Mouse (Mus musculus): Measurements from ENCODE around the gene Myl6. TPM values are rescaled to one million over a fixed set of nuclear protein-coding genes. Genes with fewer than 3 reads are reported as not detected.

Myl6 gene
- polyA plus RNA-seq, 1 experiment from 2014 or later: 1,269 TPM

DNA sequence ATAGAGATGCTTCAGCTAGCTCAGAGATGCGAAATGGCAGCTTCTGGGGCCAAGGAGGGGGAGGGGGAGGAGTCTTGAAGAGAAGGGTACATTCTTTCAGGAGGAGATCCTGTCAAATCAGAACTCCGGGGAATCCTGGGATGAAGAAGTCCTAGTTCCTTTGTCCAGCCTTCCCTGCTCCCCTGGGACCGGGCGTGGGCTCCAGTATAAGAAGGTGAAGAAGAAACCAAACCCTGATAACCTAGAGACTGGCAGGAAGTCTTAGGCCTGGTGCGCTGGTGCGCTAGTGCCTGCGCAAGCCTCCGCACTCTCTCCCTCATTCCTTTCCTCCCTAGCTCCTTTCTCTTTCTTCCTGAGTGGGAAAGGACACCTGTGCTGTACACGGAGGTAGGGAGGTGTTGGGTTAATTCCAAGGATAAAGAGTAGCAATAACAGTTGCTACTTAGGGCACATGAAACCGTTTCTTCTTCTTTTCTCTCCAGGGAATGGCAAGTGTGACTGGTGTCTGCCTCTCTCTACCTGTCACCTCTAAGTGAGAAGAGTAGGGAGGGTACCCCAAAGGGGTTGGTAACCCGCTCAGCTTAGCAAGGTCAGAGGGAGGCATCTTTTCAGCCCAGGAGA lies 30.3 kb upstream of the Myl6 start:
- Histone ChIP-seq H3K9me3 (no peaks in the 10 kb centered on the region), H3K9ac (peak overlapping the region; percentile 83; the same call in 1 of the 2 replicates), H3K4me2 (peak overlapping the region; percentile 92), H3K27me3 (no peaks in the 10 kb centered on the region), H3K4me1 (peaks cover 20% of the 10 kb centered on the region), H3K4me3 (peak overlapping the region; percentile 95), H3K27ac (no peak overlapping the region), H3K36me3 (peaks cover 32% of the 10 kb centered on the region)
- no peak for ATAC-seq (ENCODE audit: insufficient number of reproducible peaks, low FRiP score, low TSS enrichment, low read depth)
- WGBS: 12% methylated on average over 11 of the region's 11 CpGs

DNA sequence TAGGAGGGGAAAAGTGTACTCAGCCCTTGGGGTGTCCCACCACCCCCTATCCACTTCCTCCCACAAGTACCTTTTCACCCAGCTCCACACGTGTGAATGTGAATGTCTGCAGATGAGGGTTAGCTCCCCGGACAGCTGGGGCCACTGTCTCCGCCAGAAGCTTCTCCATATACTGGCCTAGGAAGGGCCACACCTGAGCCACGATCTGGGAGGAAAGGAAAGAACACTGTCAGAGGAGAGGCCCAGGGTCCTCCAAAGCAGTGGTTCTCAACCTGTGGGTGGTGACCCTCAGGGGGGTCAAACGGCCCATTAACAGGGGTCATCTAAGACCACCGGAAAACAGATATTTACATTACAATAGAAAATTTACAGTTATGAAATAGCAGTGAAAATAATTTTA lies 28.4 kb upstream of the Myl6 start:
- no peak overlapping the region for H3K4me2 ChIP-seq
- H3K4me1 ChIP-seq: peaks cover 20% of the 10 kb centered on the region
- H3K27me3 ChIP-seq: peaks cover 8% of the 10 kb centered on the region; the same call in 1 of the 2 replicates
- no peak overlapping the region for H3K9ac ChIP-seq
- 72% methylated on average over 6 of the region's 6 CpGs for WGBS
- H3K27ac ChIP-seq: no peak overlapping the region
- H3K36me3 ChIP-seq: peaks cover 48% of the 10 kb centered on the region
- no peak for ATAC-seq (ENCODE audit: insufficient number of reproducible peaks, low FRiP score, low TSS enrichment, low read depth)
- no peak overlapping the region for H3K4me3 ChIP-seq
- no peaks in the 10 kb centered on the region for H3K9me3 ChIP-seq

DNA sequence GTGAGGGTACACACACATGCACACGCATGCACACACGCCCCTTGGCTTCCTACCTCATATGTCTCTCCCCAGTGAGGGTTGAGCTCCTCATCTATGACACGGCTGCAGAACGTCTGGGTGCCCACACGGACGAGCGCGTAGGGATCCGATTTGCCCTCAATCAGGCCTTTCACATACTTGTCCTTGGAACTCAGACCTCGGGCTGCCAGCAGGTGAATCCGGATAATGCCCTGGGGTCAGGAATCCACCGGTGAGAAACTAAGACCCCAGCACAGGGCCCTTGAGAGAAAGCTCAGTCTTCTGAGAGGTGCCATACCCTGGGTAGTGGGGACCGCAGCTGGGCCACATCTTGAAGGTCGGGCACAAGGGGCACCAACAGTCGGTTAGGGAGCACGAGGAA lies 26.6 kb upstream of the Myl6 start:
- Histone ChIP-seq H3K4me2 (no peak overlapping the region), H3K4me3 (no peak overlapping the region), H3K4me1 (peaks cover 15% of the 10 kb centered on the region), H3K27ac (no peak overlapping the region), H3K36me3 (peaks cover 66% of the 10 kb centered on the region), H3K9me3 (no peaks in the 10 kb centered on the region), H3K9ac (no peak overlapping the region), H3K27me3 (peaks cover 16% of the 10 kb centered on the region; the same call in 1 of the 2 replicates)
- 82% methylated on average over 16 of the region's 16 CpGs for WGBS
- ATAC-seq (ENCODE audit: insufficient number of reproducible peaks, low FRiP score, low TSS enrichment, low read depth): no peak

DNA sequence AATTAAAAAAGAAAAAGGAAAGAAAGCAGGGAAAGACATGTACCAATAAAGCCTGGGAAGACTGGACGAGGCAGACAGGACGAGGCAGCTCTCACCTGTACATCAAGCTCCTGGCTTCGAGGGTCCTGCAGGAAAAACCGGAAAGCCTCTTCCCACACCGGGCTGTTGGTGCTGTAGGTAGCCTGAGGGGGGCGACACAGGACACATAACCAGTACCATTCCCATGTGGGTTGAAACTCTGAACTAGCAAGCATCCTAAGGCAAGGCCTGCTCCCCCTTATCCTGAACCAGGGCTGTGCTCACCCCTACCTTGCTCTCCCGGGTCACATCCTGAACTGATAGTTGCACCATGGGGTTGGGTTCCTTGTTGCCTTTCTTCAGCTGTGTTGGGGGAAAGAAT lies 24.9 kb upstream of the Myl6 start:
- Histone ChIP-seq H3K36me3 (peaks cover 75% of the 10 kb centered on the region), H3K4me1 (peaks cover 3% of the 10 kb centered on the region; the same call in 1 of the 2 replicates), H3K9ac (no peak overlapping the region), H3K27me3 (peaks cover 16% of the 10 kb centered on the region; the same call in 1 of the 2 replicates), H3K27ac (no peak overlapping the region), H3K4me3 (no peak overlapping the region), H3K4me2 (no peak overlapping the region), H3K9me3 (no peaks in the 10 kb centered on the region)
- 72% methylated on average over 7 of the region's 7 CpGs for WGBS
- no peak for ATAC-seq (ENCODE audit: insufficient number of reproducible peaks, low FRiP score, low TSS enrichment, low read depth)

DNA sequence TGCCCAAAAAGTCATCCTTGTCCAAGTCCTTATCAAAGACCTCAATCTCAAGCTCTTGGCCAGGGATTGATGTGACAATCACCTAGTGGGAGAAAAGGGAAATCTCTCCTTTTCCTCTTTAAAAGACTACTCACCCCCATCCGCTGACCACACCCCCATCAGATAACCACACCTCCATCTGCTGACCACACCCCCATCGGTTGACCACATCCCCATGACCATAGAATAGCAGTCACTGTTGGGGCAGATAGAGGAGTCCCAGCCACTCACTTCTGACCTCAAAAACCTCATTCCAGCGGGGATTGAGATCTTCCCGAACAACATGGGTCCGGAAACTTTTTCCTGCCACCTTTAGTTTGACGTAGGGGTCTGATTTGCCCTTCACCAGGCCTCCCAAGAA lies 22.7 kb upstream of the Myl6 start:
- WGBS: 30% methylated on average over 6 of the region's 6 CpGs
- peaks cover 78% of the 10 kb centered on the region for H3K36me3 ChIP-seq
- H3K4me1 ChIP-seq: no peaks in the 10 kb centered on the region
- H3K4me3 ChIP-seq: no peak overlapping the region
- H3K4me2 ChIP-seq: no peak overlapping the region
- H3K9ac ChIP-seq: no peak overlapping the region
- ATAC-seq (ENCODE audit: insufficient number of reproducible peaks, low FRiP score, low TSS enrichment, low read depth): no peak
- H3K27ac ChIP-seq: no peak overlapping the region
- H3K27me3 ChIP-seq: peaks cover 16% of the 10 kb centered on the region; the same call in 1 of the 2 replicates
- no peaks in the 10 kb centered on the region for H3K9me3 ChIP-seq

DNA sequence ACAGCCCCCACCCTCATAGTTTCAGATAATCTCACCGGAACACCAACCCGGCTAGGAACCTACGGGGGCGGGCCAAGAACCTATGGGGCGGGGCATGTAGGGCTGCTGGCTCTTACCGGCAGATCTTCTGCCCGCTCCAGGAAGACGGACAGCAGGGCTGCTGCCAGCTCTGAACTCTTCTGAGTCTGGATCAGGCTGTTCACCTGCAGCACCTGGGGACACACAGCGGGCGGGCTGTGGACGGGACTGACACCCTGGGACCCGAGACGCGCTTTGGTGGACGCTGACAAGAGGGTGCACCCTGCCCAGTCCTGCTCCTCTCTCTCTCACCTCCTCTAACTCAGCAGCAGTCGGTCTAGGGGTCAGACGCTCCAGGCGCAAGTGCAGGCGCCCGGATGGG lies 22.1 kb upstream of the Myl6 start:
- Histone ChIP-seq H3K9ac (no peak overlapping the region), H3K4me3 (no peak overlapping the region), H3K4me1 (no peaks in the 10 kb centered on the region), H3K27ac (no peak overlapping the region), H3K27me3 (peaks cover 16% of the 10 kb centered on the region; the same call in 1 of the 2 replicates), H3K9me3 (no peaks in the 10 kb centered on the region), H3K36me3 (peaks cover 79% of the 10 kb centered on the region), H3K4me2 (peak overlapping the region; percentile 13; the same call in 1 of the 2 replicates)
- WGBS: 33% methylated on average over 20 of the region's 20 CpGs
- ATAC-seq (ENCODE audit: insufficient number of reproducible peaks, low FRiP score, low TSS enrichment, low read depth): no peak

DNA sequence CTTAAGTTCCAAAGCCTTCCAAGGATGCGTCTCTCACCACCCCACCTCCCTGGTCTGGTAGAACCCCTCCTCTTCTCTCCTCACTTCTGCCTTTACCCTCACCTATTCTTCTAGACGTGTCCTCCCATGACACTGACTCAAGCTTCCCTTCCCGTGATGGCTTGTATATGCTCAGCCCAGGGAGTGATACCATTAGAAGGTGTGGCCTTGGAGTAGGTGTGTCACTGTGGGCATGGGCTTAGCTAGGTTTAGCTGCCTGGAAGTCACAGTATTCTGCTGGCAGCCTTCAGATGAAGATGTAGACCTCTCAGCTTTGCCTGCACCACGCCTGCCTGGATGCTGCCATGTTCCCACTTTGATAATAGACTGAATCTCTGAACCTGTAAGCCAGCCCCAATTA lies 21.1 kb upstream of the Myl6 start:
- Histone ChIP-seq H3K36me3 (peaks cover 77% of the 10 kb centered on the region), H3K27me3 (peaks cover 16% of the 10 kb centered on the region; the same call in 1 of the 2 replicates)
- 81% methylated on average over 4 of the region's 4 CpGs for WGBS

DNA sequence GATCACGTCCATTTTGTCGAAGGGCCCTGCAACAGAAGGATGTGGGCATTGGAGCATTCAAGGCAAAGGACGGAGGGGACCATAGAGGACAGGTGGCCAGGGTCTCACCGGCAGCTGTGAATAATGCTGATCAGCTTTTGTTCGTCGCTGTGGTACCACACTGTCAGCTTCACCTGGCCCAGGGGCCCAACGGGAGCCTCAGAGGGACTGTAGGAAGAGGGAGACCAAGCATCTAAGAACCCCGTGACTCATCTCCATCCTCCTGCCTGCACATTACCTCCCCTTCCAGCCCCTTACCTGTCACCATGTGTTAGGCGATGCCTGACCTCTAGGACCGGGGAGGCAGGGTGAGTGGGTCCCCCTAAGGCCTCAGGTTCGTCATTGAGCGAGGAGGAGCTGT lies 17.8 kb upstream of the Myl6 start:
- H3K9me3 ChIP-seq: no peaks in the 10 kb centered on the region
- H3K4me2 ChIP-seq: no peak overlapping the region
- no peak overlapping the region for H3K9ac ChIP-seq
- no peak overlapping the region for H3K27ac ChIP-seq
- 79% methylated on average over 12 of the region's 12 CpGs for WGBS
- H3K36me3 ChIP-seq: peaks cover 59% of the 10 kb centered on the region
- peaks cover 1% of the 10 kb centered on the region; the same call in 1 of the 2 replicates for H3K27me3 ChIP-seq
- no peaks in the 10 kb centered on the region for H3K4me1 ChIP-seq
- no peak for ATAC-seq (ENCODE audit: insufficient number of reproducible peaks, low FRiP score, low TSS enrichment, low read depth)
- no peak overlapping the region for H3K4me3 ChIP-seq

More for the DNA sequence above, 21.1 kb upstream of the Myl6 start:
- H3K9me3 ChIP-seq: no peaks in the 10 kb centered on the region
- H3K27ac ChIP-seq: no peak overlapping the region
- H3K4me3 ChIP-seq: no peak overlapping the region
- no peak overlapping the region for H3K9ac ChIP-seq
- no peak for ATAC-seq (ENCODE audit: insufficient number of reproducible peaks, low FRiP score, low TSS enrichment, low read depth)
- H3K4me1 ChIP-seq: no peaks in the 10 kb centered on the region
- H3K4me2 ChIP-seq: no peak overlapping the region

DNA sequence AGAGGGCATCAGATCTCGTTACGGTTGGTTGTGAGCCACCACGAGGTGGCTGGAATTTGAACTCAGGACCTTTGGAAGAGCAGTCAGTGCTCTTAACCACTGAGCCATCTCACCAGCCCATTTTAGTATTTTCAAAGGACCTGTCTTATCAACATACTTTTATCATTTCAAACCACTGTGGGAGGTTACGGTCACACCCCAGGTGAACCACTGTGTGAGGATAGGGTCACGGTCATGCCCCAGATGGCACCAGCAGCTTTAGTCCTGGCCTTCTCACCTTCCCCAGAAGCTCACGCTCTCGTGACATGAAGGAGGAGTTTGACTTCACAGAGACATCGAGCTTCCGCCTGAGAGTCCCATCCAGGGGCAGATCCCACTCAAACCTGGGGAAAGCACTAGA lies 17.2 kb upstream of the Myl6 start:
- no peak overlapping the region for H3K27ac ChIP-seq
- 90% methylated on average over 9 of the region's 9 CpGs for WGBS
- H3K4me3 ChIP-seq: no peak overlapping the region
- no peaks in the 10 kb centered on the region for H3K4me1 ChIP-seq
- no peaks in the 10 kb centered on the region for H3K9me3 ChIP-seq
- H3K4me2 ChIP-seq: no peak overlapping the region
- H3K27me3 ChIP-seq: no peaks in the 10 kb centered on the region; the same call in 1 of the 2 replicates
- H3K36me3 ChIP-seq: peaks cover 54% of the 10 kb centered on the region
- no peak for ATAC-seq (ENCODE audit: insufficient number of reproducible peaks, low FRiP score, low TSS enrichment, low read depth)
- no peak overlapping the region for H3K9ac ChIP-seq

DNA sequence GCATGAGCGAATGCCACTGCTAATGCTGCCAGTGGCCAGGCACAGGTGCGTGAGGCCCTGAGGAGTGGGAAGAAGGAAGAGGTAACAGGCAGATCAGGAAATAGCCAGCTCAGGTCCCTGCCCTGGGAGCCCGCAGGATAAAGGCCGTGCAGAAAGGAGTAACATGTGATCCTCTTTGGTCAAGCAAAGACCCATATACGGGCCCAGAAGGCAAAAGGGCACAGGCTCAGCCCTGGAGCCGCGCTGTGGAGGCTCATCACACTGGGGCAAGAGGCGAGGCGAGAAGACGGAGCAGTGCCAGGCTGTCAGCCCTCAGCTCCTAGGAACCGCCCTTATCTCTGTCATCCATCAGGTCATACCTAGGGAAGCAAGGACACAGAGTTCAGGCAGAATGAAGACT lies 16.4 kb upstream of the Myl6 start:
- Histone ChIP-seq H3K27me3 (no peaks in the 10 kb centered on the region), H3K4me1 (no peaks in the 10 kb centered on the region), H3K9ac (no peak overlapping the region), H3K27ac (no peak overlapping the region), H3K4me2 (no peak overlapping the region), H3K36me3 (peaks cover 45% of the 10 kb centered on the region), H3K4me3 (no peak overlapping the region), H3K9me3 (no peaks in the 10 kb centered on the region)
- no peak for ATAC-seq (ENCODE audit: insufficient number of reproducible peaks, low FRiP score, low TSS enrichment, low read depth)
- WGBS: 82% methylated on average over 11 of the region's 11 CpGs

DNA sequence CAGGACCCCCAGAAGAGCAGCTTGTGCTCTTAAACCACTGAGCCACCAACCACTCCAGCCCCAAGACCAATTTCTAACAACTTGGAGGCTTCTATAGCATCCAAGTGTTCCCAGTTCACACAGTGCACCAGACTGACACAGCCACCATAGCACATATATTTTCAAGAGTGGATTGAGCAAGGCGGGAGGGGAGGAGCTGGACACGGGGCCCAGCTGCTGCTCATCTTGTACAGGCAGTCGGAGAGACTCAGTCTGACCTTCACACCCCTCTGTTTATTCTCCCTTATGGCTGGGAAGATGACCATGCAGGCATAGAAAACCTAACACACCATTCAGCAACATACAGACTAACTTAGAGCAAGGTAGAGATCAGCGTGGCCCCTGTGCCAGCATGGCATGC lies 15.9 kb upstream of the Myl6 start:
- no peaks in the 10 kb centered on the region for H3K9me3 ChIP-seq
- H3K27ac ChIP-seq: no peak overlapping the region
- ATAC-seq (ENCODE audit: insufficient number of reproducible peaks, low FRiP score, low TSS enrichment, low read depth): no peak
- no peak overlapping the region for H3K4me3 ChIP-seq
- 85% methylated on average over 4 of the region's 4 CpGs for WGBS
- no peak overlapping the region for H3K9ac ChIP-seq
- no peak overlapping the region for H3K4me2 ChIP-seq
- no peaks in the 10 kb centered on the region for H3K27me3 ChIP-seq
- peaks cover 40% of the 10 kb centered on the region for H3K36me3 ChIP-seq
- no peaks in the 10 kb centered on the region for H3K4me1 ChIP-seq

DNA sequence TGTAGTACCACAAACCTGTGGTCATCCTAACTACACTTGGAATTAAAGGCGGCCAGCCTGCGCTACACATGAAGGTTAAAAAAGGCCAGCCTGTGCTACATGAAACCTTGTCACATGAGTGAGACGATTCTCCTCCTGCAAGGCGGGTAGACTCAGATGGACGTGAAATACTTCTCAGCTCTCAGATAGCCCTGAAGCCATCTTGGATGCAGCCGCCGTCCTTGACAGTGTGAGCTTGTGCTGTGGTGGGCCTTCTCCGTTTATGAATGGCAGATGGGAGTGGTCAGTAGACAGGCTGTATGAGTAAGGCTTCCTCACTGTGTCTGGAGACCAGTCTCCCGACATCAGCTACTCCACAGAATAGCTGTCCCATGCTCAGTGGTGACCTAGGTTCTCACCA lies 15.3 kb upstream of the Myl6 start:
- no peaks in the 10 kb centered on the region for H3K4me1 ChIP-seq

DNA sequence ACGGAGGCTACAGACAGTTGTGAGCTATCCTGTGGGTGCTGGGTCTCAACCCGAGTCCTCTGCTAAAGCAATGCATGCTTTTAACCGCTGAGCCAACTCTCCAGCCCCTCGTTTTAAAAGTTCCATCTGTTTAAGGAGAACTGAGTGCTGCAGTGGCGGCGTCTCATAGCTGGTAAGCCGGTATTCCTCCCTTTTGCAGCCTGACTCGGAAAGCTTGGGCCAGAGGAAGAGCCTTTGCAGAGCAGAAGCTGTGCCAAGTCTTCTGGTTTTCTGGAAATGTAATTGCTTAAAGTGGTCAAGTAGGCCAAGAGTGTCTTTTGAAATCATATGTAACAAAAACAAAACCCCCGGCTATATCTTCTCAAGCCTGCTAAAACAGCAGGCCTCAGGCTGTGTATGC lies 14.3 kb upstream of the Myl6 start:
- Histone ChIP-seq H3K9ac (no peak overlapping the region), H3K4me1 (no peaks in the 10 kb centered on the region), H3K4me2 (no peak overlapping the region), H3K36me3 (peaks cover 39% of the 10 kb centered on the region), H3K27me3 (no peaks in the 10 kb centered on the region), H3K9me3 (no peaks in the 10 kb centered on the region), H3K4me3 (no peak overlapping the region), H3K27ac (peak overlapping the region; percentile 67)
- no peak for ATAC-seq (ENCODE audit: insufficient number of reproducible peaks, low FRiP score, low TSS enrichment, low read depth)
- WGBS: 68% methylated on average over 9 of the region's 9 CpGs

More for the DNA sequence above, 15.3 kb upstream of the Myl6 start:
- no peak overlapping the region for H3K4me2 ChIP-seq
- ATAC-seq (ENCODE audit: insufficient number of reproducible peaks, low FRiP score, low TSS enrichment, low read depth): no peak
- H3K4me3 ChIP-seq: no peak overlapping the region
- peaks cover 39% of the 10 kb centered on the region for H3K36me3 ChIP-seq
- H3K27me3 ChIP-seq: no peaks in the 10 kb centered on the region
- WGBS: 88% methylated on average over 9 of the region's 9 CpGs
- no peak overlapping the region for H3K9ac ChIP-seq
- no peaks in the 10 kb centered on the region for H3K9me3 ChIP-seq
- H3K27ac ChIP-seq: no peak overlapping the region

Data from limb, embryonic 15.5 days (tissue).